Mouse (Mus musculus) intestine, embryonic 14.5 days (tissue): Measurements from ENCODE around the gene Zfp335. TPM values are rescaled to one million over a fixed set of nuclear protein-coding genes. Genes with fewer than 3 reads are reported as not detected.
A peak's percentile ranks its signal among the peaks of the same experiment; 100 is the strongest.

Experiments used
- ATAC-seq: fragments of 200-750 bp; cut with Nextera tagmentation; replicated peaks from 2 replicates; pipeline ENCODE4 v1.8.0; 2017; ENCODE audit warnings: low read depth, moderate number of reproducible peaks, moderate TSS enrichment, moderate library complexity; ENCODE audit not compliant: low FRiP score, low TSS enrichment
- DNase-seq: peaks from one replicate; pipeline ENCODE4 v3.0.0-alpha.2; 2018; ENCODE audit warnings: low spot score
- H3K27ac ChIP-seq: fragments of 300-500 bp; sonication (generic); 2 replicates; pipeline ENCODE4 v1.5.1; 2014; ENCODE audit warnings: low read depth, mild to moderate bottlenecking, control low read depth
- H3K27me3 ChIP-seq: fragments of 300-500 bp; sonication (generic); replicated peaks from 2 replicates; pipeline ENCODE4 v1.6.1; 2014; ENCODE audit warnings: low read length, control low read depth; ENCODE audit not compliant: control insufficient read depth, insufficient read depth
- H3K36me3 ChIP-seq: fragments of 300-500 bp; sonication (generic); 2 replicates; pipeline ENCODE4 v1.6.1; 2014; ENCODE audit warnings: low read length, control low read depth; ENCODE audit not compliant: control insufficient read depth, insufficient read depth
- H3K4me1 ChIP-seq: fragments of 300-500 bp; sonication (generic); replicated peaks from 2 replicates; pipeline ENCODE4 v1.6.1; 2014; ENCODE audit warnings: low read length, control low read depth, mixed read lengths; ENCODE audit not compliant: control insufficient read depth, insufficient read depth
- H3K4me2 ChIP-seq: fragments of 300-500 bp; sonication (generic); 2 replicates; pipeline ENCODE4 v1.6.1; 2014; ENCODE audit warnings: low read length
- H3K4me3 ChIP-seq: fragments of 300-500 bp; sonication (generic); 2 replicates; pipeline ENCODE4 v1.5.1; 2014; ENCODE audit warnings: low read depth, low read length, control low read depth, mixed read lengths
- H3K9ac ChIP-seq: fragments of 300-500 bp; sonication (generic); 2 replicates; pipeline ENCODE4 v1.6.1; 2014; ENCODE audit warnings: mild to moderate bottlenecking, low read length
- H3K9me3 ChIP-seq: fragments of 300-500 bp; sonication (generic); 2 replicates; pipeline ENCODE4 v1.6.1; 2016; ENCODE audit warnings: low read length, control low read depth; ENCODE audit not compliant: control insufficient read depth
- WGBS: fragments of 180-500 bp; shearing (Covaris S2); extraction: QIAGEN DNeasy Blood & Tissue Kit; methylation state at CpG from one replicate; pipeline ENCODE4 v1.1.7; 2014; 5-methylcytosine and 5-hydroxymethylcytosine counted together
- polyA plus RNA-seq: library from polyadenylated mRNA; unstranded; fragments of >200 nt; fragmentation: Nextera tagmentation; extraction: Ambion mirVana; gene quantifications from 2 replicates; pipeline ENCODE4 v1.2.1, GENCODE M21; 2014

The Zfp335 gene
- polyA plus RNA-seq, result 12.7 and 14.3 TPM in 2 replicates

- H3K9ac ChIP-seq, result peak within 1 kb of the TSS; percentile 92
- H3K27me3 ChIP-seq, result no peaks in the 10 kb centered on the region
- peaks cover 30% of the 10 kb centered on the region for H3K36me3 ChIP-seq
- peaks cover under 1% of the 10 kb centered on the region; the same call in 1 of the 2 replicates for H3K9me3 ChIP-seq
- peaks cover 15% of the 10 kb centered on the region for H3K4me1 ChIP-seq
- peak; percentile 98 for DNase-seq
- peak within 1 kb of the TSS; percentile 99 for H3K27ac ChIP-seq
- H3K4me3 ChIP-seq, result peak within 1 kb of the TSS; percentile 64
- WGBS, result under 1% methylated on average over 91 of the region's 91 CpGs
- peak; percentile 87 for ATAC-seq
- peak within 1 kb of the TSS; percentile 85 for H3K4me2 ChIP-seq
Measured at GRCm38 (mm10) chr2:164911086-164912048, at the start of gene Zfp335. Zfp335 (minus strand) TSS chr2:164911757.

GRCm38 (mm10) chr2:164960716-164961441 is 49.3 kb upstream of the Zfp335 start, which contains the start of gene Slc12a5:
Slc12a5 (plus strand) TSS chr2:164960802.
- H3K4me2 ChIP-seq, result peak within 1 kb of the TSS; percentile 50
- H3K36me3 ChIP-seq, result no peaks in the 10 kb centered on the region
- DNase-seq (peak; percentile 82), ATAC-seq (peak; percentile 77)
- H3K27me3 ChIP-seq, result 0 out of 2 replicates have a peak, but pooled peaks cover 8% of the 10 kb centered on the region
- no peak within 1 kb of the TSS for H3K27ac ChIP-seq
- 1% methylated on average over 29 of the region's 54 CpGs for WGBS
- H3K4me1 ChIP-seq, result peaks cover 10% of the 10 kb centered on the region; the same call in 1 of the 2 replicates
- H3K9ac ChIP-seq, result peak within 1 kb of the TSS; percentile 37; the same call in 1 of the 2 replicates
- peak within 1 kb of the TSS; percentile 53 for H3K4me3 ChIP-seq
- H3K9me3 ChIP-seq, result no peaks in the 10 kb centered on the region

- H3K4me2 ChIP-seq, result no peak overlapping the region
- WGBS, result 59% methylated on average over 9 of the region's 9 CpGs
- ATAC-seq (no peak), DNase-seq (no peak)
- H3K36me3 ChIP-seq, result no peaks in the 10 kb centered on the region
- H3K9ac ChIP-seq, result no peak overlapping the region
- H3K27ac ChIP-seq, result no peak overlapping the region
- peaks cover 16% of the 10 kb centered on the region; the same call in 1 of the 2 replicates for H3K27me3 ChIP-seq
- H3K4me1 ChIP-seq, result peaks cover 15% of the 10 kb centered on the region; the same call in 1 of the 2 replicates
- H3K4me3 ChIP-seq, result no peak overlapping the region
- H3K9me3 ChIP-seq, result no peaks in the 10 kb centered on the region
Measured at GRCm38 (mm10) chr2:164957548-164958315, 46.2 kb upstream of the Zfp335 start.

GRCm38 (mm10) chr2:164956195-164956594 is 44.6 kb upstream of the Zfp335 start:
- H3K4me2 ChIP-seq, result no peak overlapping the region
- WGBS, result 54% methylated on average over 5 of the region's 5 CpGs
- no peak overlapping the region for H3K4me3 ChIP-seq
- H3K4me1 ChIP-seq, result peaks cover 12% of the 10 kb centered on the region; the same call in 1 of the 2 replicates
- no peaks in the 10 kb centered on the region for H3K36me3 ChIP-seq
- no peaks in the 10 kb centered on the region for H3K9me3 ChIP-seq
- H3K9ac ChIP-seq, result no peak overlapping the region
- no peak for ATAC-seq
- no peak for DNase-seq
- H3K27me3 ChIP-seq, result peaks cover 31% of the 10 kb centered on the region
- H3K27ac ChIP-seq, result no peak overlapping the region

GRCm38 (mm10) chr2:164955725-164956124 is 44.2 kb upstream of the Zfp335 start:
- H3K36me3 ChIP-seq, result no peaks in the 10 kb centered on the region
- DNase-seq (no peak), ATAC-seq (no peak)
- no peak overlapping the region for H3K4me3 ChIP-seq
- H3K27ac ChIP-seq, result no peak overlapping the region
- no peak overlapping the region for H3K9ac ChIP-seq
- H3K27me3 ChIP-seq, result peaks cover 35% of the 10 kb centered on the region
- H3K4me2 ChIP-seq, result no peak overlapping the region
- H3K4me1 ChIP-seq, result peaks cover 9% of the 10 kb centered on the region; the same call in 1 of the 2 replicates
- no peaks in the 10 kb centered on the region for H3K9me3 ChIP-seq
- WGBS, result 72% methylated on average over 4 of the region's 4 CpGs

GRCm38 (mm10) chr2:164953224-164953623 is 41.7 kb upstream of the Zfp335 start:
- Histone ChIP-seq H3K4me2 (peak overlapping the region; percentile 35), H3K9me3 (no peaks in the 10 kb centered on the region), H3K4me3 (no peak overlapping the region), H3K27me3 (peaks cover 60% of the 10 kb centered on the region), H3K4me1 (peaks cover 6% of the 10 kb centered on the region; the same call in 1 of the 2 replicates), H3K9ac (no peak overlapping the region), H3K36me3 (no peaks in the 10 kb centered on the region), H3K27ac (no peak overlapping the region)
- ATAC-seq (peak; percentile 61), DNase-seq (peak; percentile 94)
- under 1% methylated on average over 21 of the region's 21 CpGs for WGBS

GRCm38 (mm10) chr2:164952448-164952847 is 40.9 kb upstream of the Zfp335 start:
- no peak for ATAC-seq
- no peak overlapping the region for H3K27ac ChIP-seq
- peaks cover 9% of the 10 kb centered on the region; the same call in 1 of the 2 replicates for H3K4me1 ChIP-seq
- H3K36me3 ChIP-seq, result no peaks in the 10 kb centered on the region
- H3K9ac ChIP-seq, result no peak overlapping the region
- peaks cover 65% of the 10 kb centered on the region for H3K27me3 ChIP-seq
- WGBS, result 47% methylated on average over 13 of the region's 13 CpGs
- H3K4me3 ChIP-seq, result no peak overlapping the region
- no peak for DNase-seq
- H3K4me2 ChIP-seq, result no peak overlapping the region
- no peaks in the 10 kb centered on the region for H3K9me3 ChIP-seq

GRCm38 (mm10) chr2:164951745-164952144 is 40.2 kb upstream of the Zfp335 start:
- Histone ChIP-seq H3K36me3 (no peaks in the 10 kb centered on the region), H3K4me3 (no peak overlapping the region), H3K9me3 (no peaks in the 10 kb centered on the region), H3K9ac (no peak overlapping the region), H3K27me3 (peaks cover 66% of the 10 kb centered on the region), H3K4me1 (peaks cover 9% of the 10 kb centered on the region; the same call in 1 of the 2 replicates), H3K27ac (no peak overlapping the region), H3K4me2 (no peak overlapping the region)
- ATAC-seq (no peak), DNase-seq (no peak)
- WGBS, result 79% methylated on average over 4 of the region's 4 CpGs
